Mouse (Mus musculus) embryonic fibroblast, embryonic 13.5 days (primary cell): ENCODE results near the gene Mmaa. TPM values are rescaled to one million over a fixed set of nuclear protein-coding genes. Genes with fewer than 3 reads are reported as not detected.

ENCODE experiments used
- H3K27ac ChIP-seq: 2 replicates; pipeline ENCODE4 v1.5.1; 2012; ENCODE audit warnings: low read length, control low read depth, inconsistent platforms; ENCODE audit not compliant: insufficient read depth
- H3K4me1 ChIP-seq: 2 replicates; pipeline ENCODE4 v1.6.1; 2011; ENCODE audit warnings: low read length; ENCODE audit not compliant: control insufficient read depth, insufficient read depth
- H3K4me3 ChIP-seq: 2 replicates; pipeline ENCODE4 v1.5.1; 2011; ENCODE audit warnings: mild to moderate bottlenecking, control low read depth, low read length; ENCODE audit not compliant: insufficient read depth
- CTCF ChIP-seq: IDR thresholded peaks from 2 replicates; pipeline ENCODE4 v1.5.1; 2011; ENCODE audit warnings: mild to moderate bottlenecking, control low read depth, low read length, moderate library complexity, borderline replicate concordance; ENCODE audit not compliant: insufficient read depth
- POLR2A ChIP-seq: IDR thresholded peaks from 2 replicates; pipeline ENCODE4 v1.6.1; 2011; ENCODE audit warnings: low read depth, mild to moderate bottlenecking, control low read depth, low read length, moderate library complexity
- polyA plus RNA-seq: library from polyadenylated mRNA; stranded (reverse); fragments of >200 nt; gene quantifications from 2 replicates; pipeline ENCODE4 v1.2.4, GENCODE M21; 2011; ENCODE audit warnings: low read depth; ENCODE audit not compliant: missing spikeins, insufficient read length

The Mmaa gene
- polyA plus RNA-seq, 1 experiment = 12.0 TPM

GRCm38 (mm10) chr8:79226046-79226445 lies 68.7 kb downstream of the Mmaa start:
- no peak overlapping the region for H3K27ac ChIP-seq
- H3K4me3 ChIP-seq = no peak overlapping the region
- peaks cover 5% of the 10 kb centered on the region; the same call in 1 of the 2 replicates for H3K4me1 ChIP-seq
- no peak for TF ChIP-seq POLR2A
- TF ChIP-seq CTCF = no peak

- TF ChIP-seq POLR2A (no peak), CTCF (no peak)
- H3K4me3 ChIP-seq = no peak overlapping the region
- H3K27ac ChIP-seq = no peak overlapping the region
Observed at GRCm38 (mm10) chr8:79225586-79225985, 69.2 kb downstream of the Mmaa start.

GRCm38 (mm10) chr8:79224363-79224762 lies 70.4 kb downstream of the Mmaa start:
- TF ChIP-seq POLR2A (no peak), CTCF (no peak)
- Histone ChIP-seq H3K4me3 (no peak overlapping the region), H3K27ac (no peak overlapping the region), H3K4me1 (peaks cover 5% of the 10 kb centered on the region; the same call in 1 of the 2 replicates)

More at GRCm38 (mm10) chr8:79225586-79225985, 69.2 kb downstream of the Mmaa start:
- peaks cover 5% of the 10 kb centered on the region; the same call in 1 of the 2 replicates for H3K4me1 ChIP-seq

- no peak overlapping the region for H3K4me3 ChIP-seq
- H3K27ac ChIP-seq = peak overlapping the region; percentile 43
- H3K4me1 ChIP-seq = peaks cover 5% of the 10 kb centered on the region; the same call in 1 of the 2 replicates
- no peak for TF ChIP-seq CTCF
- no peak for TF ChIP-seq POLR2A
Observed at GRCm38 (mm10) chr8:79222752-79223141, 72.0 kb downstream of the Mmaa start.

- TF ChIP-seq POLR2A (no peak), CTCF (no peak)
- Histone ChIP-seq H3K4me3 (no peak overlapping the region), H3K4me1 (peaks cover 5% of the 10 kb centered on the region; the same call in 1 of the 2 replicates), H3K27ac (peak overlapping the region; percentile 43)
Observed at GRCm38 (mm10) chr8:79222106-79222751, 72.5 kb downstream of the Mmaa start.

Other genes starting within 250 kb of the Mmaa start
- gene 1700011L22Rik, start 46.4 kb downstream of the Mmaa start, polyA plus RNA-seq = not detected in 2 replicates
- 27.3 and 30.5 TPM in 2 replicates for gene Smad1, start 104.6 kb upstream of the Mmaa start, polyA plus RNA-seq